Mouse (Mus musculus) heart, embryonic 13.5 days (tissue): ENCODE measurements around the gene Zic2. TPM values are rescaled to one million over a fixed set of nuclear protein-coding genes. Genes with fewer than 3 reads are reported as not detected.

ENCODE experiments used
- ATAC-seq: fragments of 200-750 bp; cut with Nextera tagmentation; 2 replicates; pipeline ENCODE4 v1.8.0; 2017; ENCODE audit warnings: moderate TSS enrichment; ENCODE audit not compliant: insufficient number of reproducible peaks, low FRiP score, low TSS enrichment; ENCODE audit errors: extremely low read depth
- H3K27ac ChIP-seq: fragments of 300-500 bp; sonication (generic); replicated peaks from 2 replicates; pipeline ENCODE4 v1.5.1; 2015; ENCODE audit warnings: moderate library complexity, mild to moderate bottlenecking, inconsistent platforms
- H3K27me3 ChIP-seq: fragments of 300-500 bp; sonication (generic); replicated peaks from 2 replicates; pipeline ENCODE4 v1.6.1; 2015; ENCODE audit warnings: mild to moderate bottlenecking, inconsistent platforms
- H3K36me3 ChIP-seq: fragments of 300-500 bp; sonication (generic); 2 replicates; pipeline ENCODE4 v1.6.1; 2015; ENCODE audit warnings: mild to moderate bottlenecking, inconsistent platforms
- H3K4me1 ChIP-seq: fragments of 300-500 bp; sonication (generic); 2 replicates; pipeline ENCODE4 v1.6.1; 2015; ENCODE audit warnings: inconsistent platforms
- H3K4me2 ChIP-seq: fragments of 300-500 bp; sonication (generic); 2 replicates; pipeline ENCODE4 v1.6.1; 2015; ENCODE audit warnings: inconsistent platforms, mild to moderate bottlenecking, moderate library complexity
- H3K4me3 ChIP-seq: fragments of 300-500 bp; sonication (generic); 2 replicates; pipeline ENCODE4 v1.5.1; 2015; ENCODE audit warnings: moderate library complexity, mild to moderate bottlenecking, inconsistent platforms
- H3K9ac ChIP-seq: fragments of 300-500 bp; sonication (generic); 2 replicates; pipeline ENCODE4 v1.6.1; 2015; ENCODE audit warnings: inconsistent platforms, mild to moderate bottlenecking, moderate library complexity
- H3K9me3 ChIP-seq: fragments of 300-500 bp; sonication (generic); 2 replicates; pipeline ENCODE4 v1.6.1; 2016; ENCODE audit warnings: inconsistent platforms
- WGBS: fragments of 180-500 bp; shearing (Covaris S2); methylation state at CpG from one replicate; pipeline ENCODE4 v1.1.7; 2015; ENCODE audit warnings: mixed read lengths; 5-methylcytosine and 5-hydroxymethylcytosine counted together
- polyA plus RNA-seq: library from polyadenylated mRNA; unstranded; fragments of >200 nt; fragmentation: Nextera tagmentation; extraction: Ambion mirVana; gene quantifications from 2 replicates; pipeline ENCODE4 v1.2.1, GENCODE M21; 2015

Gene Zic2
- not detected in 2 replicates for polyA plus RNA-seq

- peak within 1 kb of the TSS; percentile 17; the same call in 1 of the 2 replicates for H3K9ac ChIP-seq
- H3K9me3 ChIP-seq: no peaks in the 10 kb centered on the region
- WGBS: under 1% methylated on average over 47 of the region's 73 CpGs
- no peaks in the 10 kb centered on the region for H3K36me3 ChIP-seq
- H3K27ac ChIP-seq: no peak within 1 kb of the TSS
- no peak for ATAC-seq
- H3K4me3 ChIP-seq: peak within 1 kb of the TSS; percentile 56
- H3K27me3 ChIP-seq: peaks cover 98% of the 10 kb centered on the region
- peak within 1 kb of the TSS; percentile 79 for H3K4me2 ChIP-seq
- peaks cover 35% of the 10 kb centered on the region for H3K4me1 ChIP-seq
These were observed at the start of gene Zic2 for GRCm38 (mm10) chr14:122474891-122475556. TSS of gene Zic2 (plus strand) at chr14:122475435.

GRCm38 (mm10) chr14:122426529-122427203 lies 48.6 kb upstream of the Zic2 start:
- Histone ChIP-seq H3K4me3 (no peak overlapping the region), H3K27me3 (peaks cover 16% of the 10 kb centered on the region), H3K9ac (no peak overlapping the region), H3K9me3 (no peaks in the 10 kb centered on the region), H3K36me3 (no peaks in the 10 kb centered on the region), H3K27ac (no peak overlapping the region), H3K4me1 (no peaks in the 10 kb centered on the region), H3K4me2 (no peak overlapping the region)
- WGBS: 52% methylated on average over 10 of the region's 10 CpGs
- ATAC-seq: no peak

GRCm38 (mm10) chr14:122427204-122427560 lies 48.1 kb upstream of the Zic2 start:
- ATAC-seq: no peak
- H3K27me3 ChIP-seq: peaks cover 16% of the 10 kb centered on the region
- H3K27ac ChIP-seq: no peak overlapping the region
- no peaks in the 10 kb centered on the region for H3K9me3 ChIP-seq
- H3K9ac ChIP-seq: no peak overlapping the region
- H3K4me1 ChIP-seq: no peaks in the 10 kb centered on the region
- WGBS: 53% methylated on average over 8 of the region's 8 CpGs
- H3K4me3 ChIP-seq: no peak overlapping the region
- no peak overlapping the region for H3K4me2 ChIP-seq
- H3K36me3 ChIP-seq: no peaks in the 10 kb centered on the region

GRCm38 (mm10) chr14:122427654-122428053 lies 47.6 kb upstream of the Zic2 start:
- no peak overlapping the region for H3K4me2 ChIP-seq
- ATAC-seq: no peak
- no peaks in the 10 kb centered on the region for H3K36me3 ChIP-seq
- H3K4me3 ChIP-seq: no peak overlapping the region
- WGBS: 77% methylated on average over 3 of the region's 3 CpGs
- H3K27me3 ChIP-seq: peaks cover 16% of the 10 kb centered on the region
- H3K27ac ChIP-seq: no peak overlapping the region
- H3K9me3 ChIP-seq: no peaks in the 10 kb centered on the region
- no peaks in the 10 kb centered on the region for H3K4me1 ChIP-seq
- H3K9ac ChIP-seq: no peak overlapping the region

GRCm38 (mm10) chr14:122432558-122432957 lies 42.7 kb upstream of the Zic2 start:
- Histone ChIP-seq H3K27me3 (peaks cover 10% of the 10 kb centered on the region), H3K4me1 (peaks cover 4% of the 10 kb centered on the region; the same call in 1 of the 2 replicates), H3K4me2 (no peak overlapping the region), H3K36me3 (no peaks in the 10 kb centered on the region), H3K4me3 (no peak overlapping the region), H3K9me3 (no peaks in the 10 kb centered on the region), H3K27ac (no peak overlapping the region), H3K9ac (no peak overlapping the region)
- WGBS: 62% methylated on average over 3 of the region's 3 CpGs
- no peak for ATAC-seq

GRCm38 (mm10) chr14:122434039-122434438 lies 41.2 kb upstream of the Zic2 start:
- Histone ChIP-seq H3K4me2 (no peak overlapping the region), H3K4me3 (no peak overlapping the region), H3K9me3 (no peaks in the 10 kb centered on the region), H3K4me1 (peaks cover 4% of the 10 kb centered on the region; the same call in 1 of the 2 replicates), H3K36me3 (no peaks in the 10 kb centered on the region), H3K9ac (no peak overlapping the region), H3K27ac (no peak overlapping the region), H3K27me3 (peaks cover 10% of the 10 kb centered on the region)
- 87% methylated on average over 10 of the region's 10 CpGs for WGBS
- no peak for ATAC-seq

GRCm38 (mm10) chr14:122436850-122437249 lies 38.4 kb upstream of the Zic2 start:
- Histone ChIP-seq H3K9me3 (no peaks in the 10 kb centered on the region), H3K27ac (no peak overlapping the region), H3K36me3 (no peaks in the 10 kb centered on the region), H3K9ac (no peak overlapping the region), H3K4me1 (peaks cover 4% of the 10 kb centered on the region; the same call in 1 of the 2 replicates), H3K4me2 (peak overlapping the region; percentile 22), H3K27me3 (peaks cover 15% of the 10 kb centered on the region), H3K4me3 (no peak overlapping the region)
- WGBS: 34% methylated on average over 10 of the region's 10 CpGs
- no peak for ATAC-seq

GRCm38 (mm10) chr14:122449601-122450495 lies 25.4 kb upstream of the Zic2 start:
- Histone ChIP-seq H3K27me3 (peaks cover 94% of the 10 kb centered on the region), H3K4me1 (peaks cover 19% of the 10 kb centered on the region), H3K36me3 (no peaks in the 10 kb centered on the region), H3K9me3 (no peaks in the 10 kb centered on the region), H3K4me2 (peak overlapping the region; percentile 83), H3K9ac (peak overlapping the region; percentile 24; the same call in 1 of the 2 replicates), H3K4me3 (peak overlapping the region; percentile 50), H3K27ac (no peak overlapping the region)
- 4% methylated on average over 29 of the region's 29 CpGs for WGBS
- ATAC-seq: no peak

- Histone ChIP-seq H3K4me3 (peak within 1 kb of the TSS; percentile 50), H3K4me1 (peaks cover 19% of the 10 kb centered on the region), H3K4me2 (peak within 1 kb of the TSS; percentile 83), H3K9ac (peak within 1 kb of the TSS; percentile 24), H3K27me3 (peaks cover 98% of the 10 kb centered on the region), H3K36me3 (no peaks in the 10 kb centered on the region), H3K27ac (no peak within 1 kb of the TSS), H3K9me3 (no peaks in the 10 kb centered on the region)
- ATAC-seq: no peak
- WGBS: 2% methylated on average over 58 of the region's 59 CpGs
These were observed 24.5 kb upstream of the Zic2 start, which contains the start of gene Gm5089 for GRCm38 (mm10) chr14:122450496-122451382. TSS of gene Gm5089 (minus strand) at chr14:122451115.

- Histone ChIP-seq H3K4me3 (peak overlapping the region; percentile 50; the same call in 1 of the 2 replicates), H3K4me2 (peak overlapping the region; percentile 83), H3K27me3 (peaks cover 99% of the 10 kb centered on the region), H3K27ac (no peak overlapping the region), H3K9me3 (no peaks in the 10 kb centered on the region), H3K4me1 (peaks cover 19% of the 10 kb centered on the region), H3K36me3 (no peaks in the 10 kb centered on the region), H3K9ac (no peak overlapping the region)
- no peak for ATAC-seq
- WGBS: 56% methylated on average over 5 of the region's 5 CpGs
These were observed 23.6 kb upstream of the Zic2 start for GRCm38 (mm10) chr14:122451551-122452145.
